Mouse (Mus musculus) activated CD4-positive, CD25-positive, alpha-beta regulatory T cell (primary cell): ENCODE data around the gene Cst11. TPM values are rescaled to one million over a fixed set of nuclear protein-coding genes. Genes with fewer than 3 reads are reported as not detected.

ENCODE experiments used
- polyA plus RNA-seq, 2 experiments: library from polyadenylated mRNA; unstranded; fragments of 100-300 nt; shearing (Covaris generic); gene quantifications; one replicate each; pipeline ENCODE4 v1.2.1; 2017

Gene Cst11
- not detected for polyA plus RNA-seq

GRCm38 (mm10) chr2:148771397-148771796 is at the start of gene Cst11:
Gene Cst11, minus strand, starts transcription at chr2:148771497.

GRCm38 (mm10) chr2:148819909-148820308 is 48.6 kb upstream of the Cst11 start, which contains the start of gene Cst13:
Gene Cst13, plus strand, starts transcription at chr2:148820081.

GRCm38 (mm10) chr2:148798485-148798884 is 27.2 kb upstream of the Cst11 start, which contains the start of gene Cst8:
Gene Cst8, plus strand, starts transcription at chr2:148798785.

GRCm38 (mm10) chr2:148789142-148789541 is 17.8 kb upstream of the Cst11 start, which contains the start of gene Cst12:
Gene Cst12, plus strand, starts transcription at chr2:148789361.

GRCm38 (mm10) chr2:148781709-148782108 is 10.4 kb upstream of the Cst11 start, which contains the start of gene 8030411F24Rik:
Gene 8030411F24Rik, plus strand, starts transcription at chr2:148782009.

GRCm38 (mm10) chr2:148750058-148750457 is 21.2 kb downstream of the Cst11 start, which contains the start of gene Cstl1:
Gene Cstl1, plus strand, starts transcription at chr2:148750358.

GRCm38 (mm10) chr2:148732327-148733000 is 38.8 kb downstream of the Cst11 start, which contains the start of gene Napb:
Gene Napb, minus strand, starts transcription at chr2:148732467.

Other genes with a start within 250 kb of the Cst11 start
- gene Nxt1, start 98.9 kb downstream of the Cst11 start, polyA plus RNA-seq, result 10 to 100 TPM; 56.5 to 77.7 TPM
- 10 to 100 TPM in 1 of 2 experiments, 1 to 10 TPM in 1; 9.3 to 13.4 TPM for gene Gzf1, start 90.5 kb downstream of the Cst11 start, polyA plus RNA-seq
- gene Napb, start 39.0 kb downstream of the Cst11 start, polyA plus RNA-seq, result under 1 TPM in 1 of 2 experiments, not detected in 1; 0.77 TPM
- not detected for gene Cstl1, start 21.1 kb downstream of the Cst11 start, polyA plus RNA-seq
- gene 8030411F24Rik, start 10.5 kb upstream of the Cst11 start, polyA plus RNA-seq, result not detected
- gene Cst12, start 17.9 kb upstream of the Cst11 start, polyA plus RNA-seq, result not detected
- gene Cst8, start 27.3 kb upstream of the Cst11 start, polyA plus RNA-seq, result under 1 TPM in 1 of 2 experiments, not detected in 1; 0.31 TPM
- not detected for gene Cst13, start 48.6 kb upstream of the Cst11 start, polyA plus RNA-seq
- gene Cst9, start 63.6 kb upstream of the Cst11 start, polyA plus RNA-seq, result not detected
- not detected for gene 9230104L09Rik, start 93.5 kb upstream of the Cst11 start, polyA plus RNA-seq
- gene Cst3, start 104.2 kb upstream of the Cst11 start, polyA plus RNA-seq, result 100 to 1,000 TPM; 165 to 173 TPM
- not detected for gene Gm1330, start 231.8 kb upstream of the Cst11 start, polyA plus RNA-seq
- not detected for gene Gm10750, start 245.7 kb upstream of the Cst11 start, polyA plus RNA-seq